Mouse (Mus musculus) heart, adult 2 months (tissue): Measurements from ENCODE around the gene Smtnl1. TPM values are rescaled to one million over a fixed set of nuclear protein-coding genes. Genes with fewer than 3 reads are reported as not detected.
A peak's percentile ranks its signal among the peaks of the same experiment; 100 is the strongest.

Experiments
- DNase-seq, 2 experiments: peaks; one replicate each; pipeline ENCODE4 v3.0.0; 2021
- H3K27ac ChIP-seq: fragments of 200-600 bp; 2 replicates; pipeline ENCODE4 v1.8.1; 2022
- H3K27me3 ChIP-seq: fragments of 200-500 bp; 2 replicates; pipeline ENCODE4 v1.6.1; 2012; ENCODE audit warnings: mild to moderate bottlenecking, low read length, inconsistent platforms, mixed read lengths; ENCODE audit not compliant: control insufficient read depth, insufficient read depth
- H3K36me3 ChIP-seq: fragments of 200-500 bp; 2 replicates; pipeline ENCODE4 v1.6.1; 2012; ENCODE audit warnings: low read length, inconsistent platforms; ENCODE audit not compliant: control insufficient read depth, insufficient read depth
- H3K4me1 ChIP-seq: fragments of 200-500 bp; 2 replicates; pipeline ENCODE4 v1.6.1; 2011; ENCODE audit warnings: low read length; ENCODE audit not compliant: control insufficient read depth, insufficient read depth
- H3K4me3 ChIP-seq: fragments of 200-600 bp; 2 replicates; pipeline ENCODE4 v1.8.1; 2022
- H3K79me2 ChIP-seq: fragments of 200-500 bp; replicated peaks from 2 replicates; pipeline ENCODE4 v1.6.1; 2012; ENCODE audit warnings: mild to moderate bottlenecking, inconsistent platforms, low read length, moderate library complexity, mixed read lengths; ENCODE audit not compliant: control insufficient read depth, insufficient read depth
- H3K9ac ChIP-seq: fragments of 200-500 bp; 2 replicates; pipeline ENCODE4 v1.6.1; 2012; ENCODE audit warnings: low read depth, mild to moderate bottlenecking, control low read depth, inconsistent platforms, low read length, mixed read lengths
- CTCF ChIP-seq: fragments of 200-600 bp; IDR thresholded peaks from 2 replicates; pipeline ENCODE4 v1.8.1; 2022; ENCODE audit warnings: antibody characterized with exemption, mild to moderate bottlenecking, moderate library complexity
- EP300 ChIP-seq: fragments of 200-500 bp; IDR thresholded peaks from 2 replicates; pipeline ENCODE4 v1.6.1; 2011; ENCODE audit warnings: low read depth, low read length, control low read depth; ENCODE audit not compliant: insufficient read depth
- POLR2A ChIP-seq: fragments of 200-500 bp; IDR thresholded peaks from 2 replicates; pipeline ENCODE4 v1.6.1; 2011; ENCODE audit warnings: mild to moderate bottlenecking, low read depth, low read length, control low read depth; ENCODE audit not compliant: insufficient read depth
- WGBS: fragments of 180-500 bp; shearing (Covaris S2); methylation state at CpG from one replicate; pipeline ENCODE4 v1.1.7; 2018; 5-methylcytosine and 5-hydroxymethylcytosine counted together
- intact Hi-C: fragments of 180-260 bp; cut with DNase I; formaldehyde crosslinking; loops from one replicate; pipeline ENCODE4 v1.15.1; 2025
- polyA plus RNA-seq: library from polyadenylated mRNA; depleted of rRNA; stranded (reverse); fragments of >200 nt; gene quantifications from 2 replicates; pipeline ENCODE4 v1.2.3, GENCODE M21; 2012; rRNA removed
- total RNA-seq, 2 experiments: library from RNA; stranded (reverse); gene quantifications; 2 replicates each; pipeline ENCODE4 v1.2.3; 2021

Gene Smtnl1
- total and polyA plus RNA-seq, 3 experiments, result not detected

DNA sequence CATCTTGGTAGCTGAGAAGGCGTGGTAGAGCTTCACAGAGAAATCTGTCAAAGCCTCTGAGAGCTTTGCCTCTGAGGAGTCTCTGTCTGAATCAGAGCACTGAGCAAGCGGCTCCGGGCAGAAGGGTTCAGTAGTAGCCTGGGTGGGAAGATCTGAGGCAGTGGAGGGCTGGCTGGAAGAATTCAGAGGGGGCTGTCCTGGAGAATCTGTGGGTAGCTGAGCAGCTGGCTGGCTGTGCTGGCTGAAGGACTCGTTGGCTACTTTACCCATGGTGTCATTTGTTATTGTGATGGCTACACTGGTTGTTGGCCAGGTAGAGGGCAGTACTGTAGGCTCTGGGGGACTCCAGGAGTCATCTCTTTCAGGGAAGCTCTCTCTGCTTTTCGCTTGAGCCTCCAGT, 49.3 kb downstream of the Smtnl1 start:
- Histone ChIP-seq H3K79me2 (no peaks in the 10 kb centered on the region), H3K4me3 (peak overlapping the region; percentile 40; the same call in 1 of the 2 replicates), H3K9ac (no peak overlapping the region; the same call in 1 of the 2 replicates), H3K27ac (peak overlapping the region; percentile 80), H3K36me3 (no peaks in the 10 kb centered on the region), H3K4me1 (0 out of 2 replicates have a peak, but pooled peaks cover 1% of the 10 kb centered on the region), H3K27me3 (no peaks in the 10 kb centered on the region)
- peak; percentile 21 to 35 for DNase-seq
- intact Hi-C loops, result no loop called here
- TF ChIP-seq POLR2A, result no peak
- no peak for TF ChIP-seq EP300
- TF ChIP-seq CTCF, result no peak
- WGBS, result 80% methylated on average over 5 of the region's 5 CpGs

DNA sequence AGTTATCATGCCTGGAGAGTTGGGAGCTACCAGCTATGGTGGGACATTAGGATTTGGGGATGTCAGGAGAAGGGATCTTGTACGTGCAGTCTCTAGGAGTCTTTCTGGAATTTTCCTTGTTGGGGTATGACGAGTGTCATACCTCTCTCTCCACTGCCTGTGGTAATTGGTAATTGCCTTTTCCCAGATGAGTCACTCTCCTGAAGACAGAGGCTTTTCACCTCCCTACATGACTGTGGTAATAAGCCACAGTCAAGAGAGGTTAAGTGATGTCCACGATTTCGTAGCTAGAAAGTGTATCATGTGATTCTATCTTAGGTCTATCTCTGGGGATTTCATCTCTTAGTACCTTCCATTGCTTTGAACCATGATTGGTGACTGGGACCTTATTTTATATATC, 50.0 kb downstream of the Smtnl1 start:
- Histone ChIP-seq H3K27ac (no peak overlapping the region), H3K9ac (no peak overlapping the region), H3K4me1 (0 out of 2 replicates have a peak, but pooled peaks cover 1% of the 10 kb centered on the region), H3K4me3 (no peak overlapping the region), H3K27me3 (no peaks in the 10 kb centered on the region), H3K79me2 (no peaks in the 10 kb centered on the region), H3K36me3 (no peaks in the 10 kb centered on the region)
- TF ChIP-seq POLR2A, result no peak
- no peak for TF ChIP-seq CTCF
- no peak for TF ChIP-seq EP300
- no peak for DNase-seq
- 84% methylated on average over 4 of the region's 4 CpGs for WGBS
- intact Hi-C loops, result no loop called here

DNA sequence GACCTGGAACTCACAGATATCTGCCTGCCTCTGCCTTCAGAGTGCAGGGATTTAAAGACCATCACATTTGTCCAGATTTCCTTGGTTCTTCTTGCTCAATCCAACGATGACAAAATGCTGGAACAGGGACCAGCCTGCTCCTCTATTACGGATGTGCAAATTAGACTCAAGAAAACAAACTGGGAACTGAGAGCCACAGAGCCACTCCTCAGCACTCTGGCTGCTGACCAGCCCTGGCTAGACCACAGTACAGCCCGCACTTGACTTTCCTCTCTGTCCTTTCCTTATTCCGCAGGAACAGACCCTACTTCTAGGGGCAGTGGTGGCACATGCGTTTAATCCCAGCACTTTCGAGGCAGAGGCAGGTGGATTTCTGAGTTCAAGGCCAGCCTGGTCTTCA, 52.0 kb downstream of the Smtnl1 start:
- Histone ChIP-seq H3K4me1 (no peaks in the 10 kb centered on the region), H3K27ac (no peak overlapping the region), H3K79me2 (no peaks in the 10 kb centered on the region), H3K4me3 (no peak overlapping the region), H3K27me3 (no peaks in the 10 kb centered on the region), H3K9ac (no peak overlapping the region), H3K36me3 (no peaks in the 10 kb centered on the region)
- 70% methylated on average over 6 of the region's 6 CpGs for WGBS
- TF ChIP-seq EP300 (no peak), POLR2A (0 out of 2 replicates have a peak, but pooled peaks have one; percentile 43)
- peak; percentile 68 to 72 for DNase-seq
- intact Hi-C loops, result no loop called here

DNA sequence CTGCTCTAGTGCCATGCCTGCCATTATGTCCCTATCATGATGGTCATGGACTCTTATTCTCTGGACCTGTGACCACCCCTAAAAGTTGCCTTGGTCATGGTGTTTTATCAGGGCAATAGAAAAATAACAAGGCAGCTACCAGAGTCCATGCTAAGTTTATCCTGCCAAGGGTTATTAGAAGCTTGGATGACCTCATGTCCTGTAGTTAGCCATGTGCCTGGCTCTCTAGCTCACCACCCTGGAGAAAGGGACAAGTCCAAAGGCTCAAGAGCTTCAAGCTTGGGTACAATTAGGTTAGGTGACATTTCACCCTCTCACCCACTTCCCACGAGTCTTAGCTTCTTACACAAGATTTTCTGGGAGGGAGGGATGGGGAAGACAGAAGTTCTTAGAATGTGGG, 59.6 kb downstream of the Smtnl1 start:
- Histone ChIP-seq H3K27ac (no peak overlapping the region), H3K36me3 (no peaks in the 10 kb centered on the region), H3K27me3 (no peaks in the 10 kb centered on the region), H3K79me2 (no peaks in the 10 kb centered on the region), H3K9ac (no peak overlapping the region), H3K4me3 (no peak overlapping the region), H3K4me1 (no peaks in the 10 kb centered on the region)
- DNase-seq, result no peak
- intact Hi-C loops, result no loop called here
- WGBS, result 52% methylated on average over 1 of the region's 1 CpGs
- TF ChIP-seq CTCF (no peak), EP300 (no peak), POLR2A (no peak)

- no peaks in the 10 kb centered on the region for H3K36me3 ChIP-seq
- no peaks in the 10 kb centered on the region for H3K4me1 ChIP-seq
- no peak overlapping the region for H3K9ac ChIP-seq
- TF ChIP-seq POLR2A (no peak), EP300 (no peak), CTCF (no peak)
- WGBS, result 59% methylated on average over 4 of the region's 4 CpGs
- H3K79me2 ChIP-seq, result no peaks in the 10 kb centered on the region
- intact Hi-C loops, result no loop called here
- H3K4me3 ChIP-seq, result no peak overlapping the region
- no peak for DNase-seq
- no peaks in the 10 kb centered on the region for H3K27me3 ChIP-seq
- no peak overlapping the region for H3K27ac ChIP-seq
Measured at GRCm38 (mm10) chr2:84762295-84762694, 60.2 kb downstream of the Smtnl1 start.

- Histone ChIP-seq H3K27ac (no peak overlapping the region), H3K36me3 (no peaks in the 10 kb centered on the region), H3K27me3 (no peaks in the 10 kb centered on the region), H3K9ac (no peak overlapping the region), H3K4me1 (no peaks in the 10 kb centered on the region), H3K4me3 (no peak overlapping the region), H3K79me2 (no peaks in the 10 kb centered on the region)
- intact Hi-C loops, result no loop called here
- TF ChIP-seq EP300 (no peak), POLR2A (no peak), CTCF (no peak)
- WGBS, result 64% methylated on average over 1 of the region's 1 CpGs
- DNase-seq, result no peak
Measured at GRCm38 (mm10) chr2:84761840-84762239, 60.6 kb downstream of the Smtnl1 start.

GRCm38 (mm10) chr2:84761309-84761708, 61.1 kb downstream of the Smtnl1 start:
- H3K27ac ChIP-seq, result no peak overlapping the region
- no peaks in the 10 kb centered on the region for H3K4me1 ChIP-seq
- intact Hi-C loops, result no loop called here

More at GRCm38 (mm10) chr2:84761309-84761708, 61.1 kb downstream of the Smtnl1 start:
- no peaks in the 10 kb centered on the region for H3K27me3 ChIP-seq
- H3K79me2 ChIP-seq, result no peaks in the 10 kb centered on the region
- H3K4me3 ChIP-seq, result no peak overlapping the region
- H3K9ac ChIP-seq, result no peak overlapping the region
- 76% methylated on average over 3 of the region's 3 CpGs for WGBS
- no peaks in the 10 kb centered on the region for H3K36me3 ChIP-seq
- DNase-seq, result no peak
- TF ChIP-seq CTCF (no peak), POLR2A (no peak), EP300 (no peak)

Other genes with a start within 250 kb of the Smtnl1 start
- gene Ctnnd1, start 171.9 kb downstream of the Smtnl1 start, total RNA-seq, result 10 to 100 TPM; 53.4 to 61.4 TPM
- 26.5 and 54.5 TPM in 2 replicates for gene Ctnnd1, start 171.9 kb downstream of the Smtnl1 start, polyA plus RNA-seq
- not detected for gene Btbd18, start 163.6 kb downstream of the Smtnl1 start, total RNA-seq
- gene Btbd18, start 163.6 kb downstream of the Smtnl1 start, polyA plus RNA-seq, result not detected in 2 replicates
- 10 to 100 TPM; 21.8 to 28.0 TPM for gene Selenoh, start 151.9 kb downstream of the Smtnl1 start, total RNA-seq
- gene Selenoh, start 151.9 kb downstream of the Smtnl1 start, polyA plus RNA-seq, result 18.0 and 19.6 TPM in 2 replicates
- 1 to 10 TPM; 5.8 to 5.9 TPM for gene Gm28635, start 144.6 kb downstream of the Smtnl1 start, total RNA-seq
- not detected in 2 replicates for gene Gm28635, start 144.6 kb downstream of the Smtnl1 start, polyA plus RNA-seq
- gene Med19, start 144.2 kb downstream of the Smtnl1 start, total RNA-seq, result 10 to 100 TPM; 11.5 to 14.2 TPM
- 6.8 and 10.4 TPM in 2 replicates for gene Med19, start 144.2 kb downstream of the Smtnl1 start, polyA plus RNA-seq
- gene Tmx2, start 143.5 kb downstream of the Smtnl1 start, total RNA-seq, result 100 to 1,000 TPM; 105 to 115 TPM
- 148 and 203 TPM in 2 replicates for gene Tmx2, start 143.5 kb downstream of the Smtnl1 start, polyA plus RNA-seq
- gene Zdhhc5, start 107.5 kb downstream of the Smtnl1 start, total RNA-seq, result 10 to 100 TPM; 62.8 to 72.5 TPM
- 47.6 and 61.2 TPM in 2 replicates for gene Zdhhc5, start 107.5 kb downstream of the Smtnl1 start, polyA plus RNA-seq
- gene Clp1, start 95.3 kb downstream of the Smtnl1 start, total RNA-seq, result 1 to 10 TPM; 4.0 to 4.6 TPM
- gene Clp1, start 95.3 kb downstream of the Smtnl1 start, polyA plus RNA-seq, result 3.5 and 7.4 TPM in 2 replicates
- under 1 TPM; 0.44 to 0.45 TPM for gene Ypel4, start 88.6 kb downstream of the Smtnl1 start, total RNA-seq
- 1.5 and 1.7 TPM in 2 replicates for gene Ypel4, start 88.6 kb downstream of the Smtnl1 start, polyA plus RNA-seq
- 1 to 10 TPM; 1.8 to 2.0 TPM for gene Gm19426, start 79.0 kb downstream of the Smtnl1 start, total RNA-seq
- gene Gm19426, start 79.0 kb downstream of the Smtnl1 start, polyA plus RNA-seq, result 1.5 and 1.7 TPM in 2 replicates
- 10 to 100 TPM; 79.7 to 81.5 TPM for gene Serping1, start 47.2 kb downstream of the Smtnl1 start, total RNA-seq
- 268 and 301 TPM in 2 replicates for gene Serping1, start 47.2 kb downstream of the Smtnl1 start, polyA plus RNA-seq
- 100 to 1,000 TPM in 1 of 2 experiments, 10 to 100 TPM in 1; 26.5 to 109 TPM for gene Ube2l6, start 23.8 kb downstream of the Smtnl1 start, total RNA-seq
- gene Ube2l6, start 23.8 kb downstream of the Smtnl1 start, polyA plus RNA-seq, result 42.0 and 131 TPM in 2 replicates
- 100 to 1,000 TPM; 106 to 129 TPM for gene Timm10, start 4.3 kb upstream of the Smtnl1 start, total RNA-seq
- 123 and 136 TPM in 2 replicates for gene Timm10, start 4.3 kb upstream of the Smtnl1 start, polyA plus RNA-seq
- gene Slc43a1, start 16.2 kb upstream of the Smtnl1 start, total RNA-seq, result 1 to 10 TPM; 2.1 to 2.3 TPM
- gene Slc43a1, start 16.2 kb upstream of the Smtnl1 start, polyA plus RNA-seq, result 3.7 and 6.7 TPM in 2 replicates
- gene Rtn4rl2, start 64.1 kb upstream of the Smtnl1 start, total RNA-seq, result 1 to 10 TPM; 3.6 to 3.8 TPM
- gene Rtn4rl2, start 64.1 kb upstream of the Smtnl1 start, polyA plus RNA-seq, result 2.6 and 6.1 TPM in 2 replicates
- gene Slc43a3, start 113.9 kb upstream of the Smtnl1 start, total RNA-seq, result 10 to 100 TPM; 62.6 to 79.1 TPM
- 101 and 141 TPM in 2 replicates for gene Slc43a3, start 113.9 kb upstream of the Smtnl1 start, polyA plus RNA-seq
- gene Prg2, start 157.8 kb upstream of the Smtnl1 start, total RNA-seq, result not detected
- 0.14 and 0.44 TPM in 2 replicates for gene Prg2, start 157.8 kb upstream of the Smtnl1 start, polyA plus RNA-seq
- not detected for gene Prg3, start 165.6 kb upstream of the Smtnl1 start, total RNA-seq
- not detected in 2 replicates for gene Prg3, start 165.6 kb upstream of the Smtnl1 start, polyA plus RNA-seq
- 10 to 100 TPM; 38.8 to 39.0 TPM for gene Ssrp1, start 214.6 kb upstream of the Smtnl1 start, total RNA-seq
- gene Ssrp1, start 214.6 kb upstream of the Smtnl1 start, polyA plus RNA-seq, result 39.6 and 59.5 TPM in 2 replicates
- gene P2rx3, start 214.8 kb upstream of the Smtnl1 start, total RNA-seq, result under 1 TPM; 0.25 to 0.81 TPM
- gene P2rx3, start 214.8 kb upstream of the Smtnl1 start, polyA plus RNA-seq, result 0.39 and 0.79 TPM in 2 replicates
- 10 to 100 TPM; 56.9 to 59.1 TPM for gene Tnks1bp1, start 225.4 kb upstream of the Smtnl1 start, total RNA-seq
- gene Tnks1bp1, start 225.4 kb upstream of the Smtnl1 start, polyA plus RNA-seq, result 40.7 and 54.1 TPM in 2 replicates